Mouse (Mus musculus) neural tube, embryonic 10.5 days (tissue): ENCODE measurements around the gene Chrm3.

Source experiments
- DNase-seq: peaks from one replicate; pipeline ENCODE4 v3.0.0-alpha.2; 2017; ENCODE audit warnings: low spot score; ENCODE audit errors: extremely low spot score

Gene Chrm3

DNA sequence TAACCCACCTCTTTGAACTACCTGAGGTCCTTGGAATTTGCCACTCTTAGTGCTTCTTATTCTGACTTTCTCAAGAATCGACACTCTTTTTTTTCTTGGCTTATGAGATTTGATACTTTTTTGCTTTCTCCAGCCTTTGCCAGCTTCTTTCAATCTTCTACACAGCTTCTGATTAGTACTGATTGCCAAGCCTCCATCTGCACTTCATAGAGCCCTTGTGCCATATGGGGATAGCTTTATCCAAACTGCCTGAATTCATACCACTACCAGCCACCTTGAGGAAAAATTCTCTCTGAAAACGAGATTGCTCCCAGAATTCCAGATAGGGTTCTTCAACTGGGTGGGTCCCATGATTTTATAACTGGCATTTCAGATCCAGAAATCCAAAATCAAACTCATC lies 368.0 kb downstream of the Chrm3 start:
- no peak for DNase-seq

GRCm38 (mm10) chr13:9985648-9986047 lies 375.0 kb downstream of the Chrm3 start:
- no peak for DNase-seq

DNA sequence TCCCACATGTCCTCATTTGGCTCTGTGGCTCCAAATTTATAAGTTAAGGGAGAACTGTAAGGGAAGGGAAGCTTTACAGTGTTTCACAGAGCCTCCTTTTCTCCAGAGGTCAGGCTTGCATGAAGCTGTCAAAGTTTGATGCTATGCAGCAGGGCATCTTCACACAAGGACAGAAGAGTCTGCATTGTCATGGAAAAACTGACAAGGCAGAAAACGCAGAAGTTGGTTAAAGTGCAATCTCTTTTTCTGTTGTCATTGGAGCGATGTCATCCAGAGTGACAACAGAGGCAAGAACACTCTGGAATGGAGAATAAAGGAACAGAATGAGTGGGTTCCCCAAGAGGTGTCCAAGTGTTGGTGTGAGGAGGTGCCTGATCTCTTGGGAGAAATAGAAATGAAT lies 377.4 kb downstream of the Chrm3 start:
- no peak for DNase-seq

DNA sequence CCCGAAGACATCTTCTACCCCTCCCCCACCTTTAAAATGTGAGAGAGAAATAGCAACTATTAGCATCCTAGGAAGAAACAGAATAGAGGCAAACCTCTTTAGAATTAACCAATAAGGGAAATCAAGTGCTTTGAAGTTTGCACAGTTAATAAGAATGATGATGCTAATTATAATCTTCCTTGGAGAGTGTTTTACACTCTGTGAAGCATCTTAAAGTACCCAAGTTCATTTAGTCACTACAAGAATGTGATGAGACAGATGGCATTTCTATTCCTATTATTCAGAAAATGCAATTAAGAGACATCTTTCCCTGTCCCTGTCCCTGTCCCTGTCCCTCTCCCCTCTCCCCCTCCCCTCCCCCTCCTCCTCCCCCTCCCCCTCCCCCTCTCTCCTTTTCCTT lies 382.9 kb downstream of the Chrm3 start:
- DNase-seq, result no peak

DNA sequence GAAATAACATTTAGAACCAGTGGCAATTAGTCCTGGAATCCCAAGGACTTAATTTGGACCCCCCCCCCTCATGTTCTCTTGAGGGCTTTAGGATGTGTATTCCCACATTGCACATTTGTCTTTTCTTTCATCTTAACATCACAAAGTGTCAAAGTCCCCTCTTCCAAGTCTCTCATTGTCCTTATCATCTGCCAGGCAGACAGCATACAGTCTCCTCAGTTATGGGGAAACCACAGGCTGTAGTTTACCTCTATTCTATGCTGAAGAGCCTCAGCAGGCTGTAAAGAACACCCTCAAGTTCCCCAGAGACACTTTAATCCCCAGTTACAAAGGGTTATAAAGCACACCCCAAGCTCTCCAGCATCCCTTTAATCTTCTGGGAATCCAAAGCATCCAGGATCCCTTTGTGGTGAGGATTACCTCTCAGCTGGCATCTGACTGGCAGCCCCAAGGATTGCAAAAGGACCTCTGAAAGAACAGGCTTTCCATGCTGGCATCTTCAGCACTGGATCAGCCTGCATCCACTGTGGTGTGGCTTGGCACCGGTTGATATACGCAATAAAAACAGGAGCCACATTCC lies 386.8 kb downstream of the Chrm3 start:
- no peak for DNase-seq

DNA sequence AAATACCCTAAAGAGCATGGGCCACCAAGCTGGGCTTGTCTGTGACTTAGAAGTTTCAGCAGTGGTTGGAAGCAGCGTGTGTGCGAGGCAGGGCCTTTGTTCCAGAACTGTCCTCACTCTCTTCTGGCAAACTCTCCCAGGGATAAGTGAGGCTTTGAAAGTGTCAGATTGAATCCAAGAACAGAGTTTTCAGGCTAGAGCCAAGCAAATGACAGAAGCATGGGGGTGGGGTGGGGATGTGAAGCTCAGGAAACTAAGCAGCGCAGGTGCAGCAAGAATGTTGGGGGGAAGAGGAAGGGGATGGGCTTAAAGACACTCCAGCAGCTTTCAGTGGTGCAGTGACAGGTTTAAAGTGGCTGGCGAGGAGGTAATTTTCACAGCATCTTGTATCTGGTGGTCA lies 388.8 kb downstream of the Chrm3 start:
- DNase-seq, result no peak

DNA sequence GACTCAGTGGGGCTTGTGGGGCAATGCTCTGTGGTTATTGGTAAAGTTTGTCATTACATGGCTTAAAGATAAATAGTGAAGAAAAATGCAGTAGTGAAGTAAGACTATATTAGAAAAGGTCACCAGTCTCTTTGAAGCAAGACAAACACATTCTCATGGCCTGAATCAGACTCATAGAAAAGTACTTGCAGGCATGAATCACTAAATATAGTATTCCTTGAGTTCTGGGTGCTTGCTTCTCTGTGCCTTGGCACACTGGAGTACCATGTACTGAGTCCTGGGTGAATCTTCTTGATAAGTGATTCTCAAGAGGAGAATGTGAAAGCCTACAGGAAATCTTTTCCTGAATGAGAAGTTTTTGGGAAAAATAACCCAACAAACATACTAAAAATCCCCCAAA lies 408.0 kb downstream of the Chrm3 start:
- no peak for DNase-seq

- no peak for DNase-seq
These were observed 409.3 kb downstream of the Chrm3 start for GRCm38 (mm10) chr13:9951376-9951775.

- DNase-seq, result no peak
These were observed 411.6 kb downstream of the Chrm3 start for GRCm38 (mm10) chr13:9949091-9949490.

- DNase-seq, result no peak
These were observed 420.5 kb downstream of the Chrm3 start for GRCm38 (mm10) chr13:9940186-9940585.

DNA sequence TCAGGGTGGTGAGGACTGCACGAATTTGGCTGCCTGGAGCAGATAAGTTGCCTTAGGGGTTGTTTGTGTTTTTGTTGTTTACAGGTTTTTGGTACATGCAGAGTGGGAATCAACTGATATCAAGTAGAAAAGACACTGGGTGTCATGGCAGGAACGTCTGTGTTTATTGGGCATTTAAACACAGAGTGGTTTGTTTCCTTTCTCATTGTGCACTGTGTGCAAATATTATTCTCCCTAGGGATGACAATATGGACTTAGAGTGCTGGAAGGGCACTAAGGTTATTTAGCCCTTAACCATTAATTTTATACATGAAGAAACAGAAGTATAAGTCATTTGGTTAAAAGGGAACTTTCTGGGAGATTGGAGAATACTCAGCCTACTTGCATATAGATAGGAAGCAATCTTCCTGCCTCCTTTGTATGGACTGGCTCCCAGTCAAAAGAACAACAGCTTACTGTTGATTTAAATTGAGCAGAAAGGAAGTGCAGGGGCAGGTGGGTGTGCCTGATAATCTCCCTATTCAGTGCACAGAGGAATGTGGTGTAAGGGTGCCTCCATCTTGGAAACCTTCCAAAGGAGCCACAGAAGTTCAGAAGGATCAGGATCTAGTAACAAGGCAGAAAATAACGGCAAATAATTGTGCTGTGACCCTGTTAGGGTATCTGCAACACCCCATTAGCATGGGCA lies 421.7 kb downstream of the Chrm3 start:
- no peak for DNase-seq

DNA sequence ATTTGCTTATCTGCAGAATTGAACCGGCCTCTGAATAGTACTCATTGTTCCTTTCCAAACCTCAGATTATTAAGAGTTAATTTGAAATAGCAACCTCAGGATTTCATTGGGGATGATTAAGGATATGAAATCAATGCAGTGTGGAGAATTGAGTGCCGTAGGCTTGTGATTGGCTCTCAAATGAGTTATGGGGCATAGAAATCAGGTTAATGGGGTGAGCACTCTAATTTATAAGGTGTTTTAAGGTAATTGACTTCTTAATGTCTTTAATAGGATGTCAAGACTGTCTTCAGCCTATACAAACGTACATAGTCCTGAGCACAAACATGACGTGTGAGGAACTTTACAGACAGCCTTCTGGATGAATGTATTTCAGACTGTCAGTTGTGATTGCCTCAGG lies 427.9 kb downstream of the Chrm3 start:
- DNase-seq, result no peak

DNA sequence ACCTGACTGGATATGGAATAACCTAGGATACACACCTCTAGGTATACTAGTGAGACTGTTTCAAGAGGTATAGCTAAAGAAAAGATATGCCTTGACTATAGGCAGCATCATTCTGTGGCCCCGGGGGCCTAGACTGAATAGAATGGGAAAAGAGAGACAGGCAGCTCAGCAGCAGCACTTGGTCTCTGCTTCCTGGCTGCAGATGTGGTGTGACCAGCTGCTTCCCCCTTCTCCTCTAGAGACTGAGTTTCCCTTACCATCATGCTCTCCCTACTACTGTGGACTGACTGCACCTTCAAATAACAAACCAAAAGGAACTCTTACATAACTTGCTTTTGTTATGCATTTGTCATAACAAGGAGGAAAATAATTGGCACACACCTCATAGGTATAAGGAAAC lies 430.0 kb downstream of the Chrm3 start:
- DNase-seq, result no peak

DNA sequence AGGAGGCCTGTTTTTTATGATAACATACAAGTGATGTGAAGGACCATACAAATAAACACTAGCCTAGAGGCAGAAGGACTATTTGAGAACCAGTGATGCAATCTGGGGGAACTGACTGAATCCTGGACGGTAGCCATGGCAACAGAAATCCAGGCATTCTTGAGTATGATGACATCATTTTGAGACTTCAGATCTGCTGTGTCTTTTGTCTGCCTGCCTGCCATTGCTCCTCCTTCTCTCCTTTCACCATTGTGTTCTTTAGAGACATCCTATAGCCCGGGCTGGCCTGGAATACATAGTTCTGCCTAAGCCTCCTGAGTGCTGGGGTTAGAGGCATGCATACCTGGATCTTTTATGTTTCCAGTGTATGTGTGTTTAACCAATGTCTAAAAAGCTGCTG lies 430.7 kb downstream of the Chrm3 start:
- no peak for DNase-seq

DNA sequence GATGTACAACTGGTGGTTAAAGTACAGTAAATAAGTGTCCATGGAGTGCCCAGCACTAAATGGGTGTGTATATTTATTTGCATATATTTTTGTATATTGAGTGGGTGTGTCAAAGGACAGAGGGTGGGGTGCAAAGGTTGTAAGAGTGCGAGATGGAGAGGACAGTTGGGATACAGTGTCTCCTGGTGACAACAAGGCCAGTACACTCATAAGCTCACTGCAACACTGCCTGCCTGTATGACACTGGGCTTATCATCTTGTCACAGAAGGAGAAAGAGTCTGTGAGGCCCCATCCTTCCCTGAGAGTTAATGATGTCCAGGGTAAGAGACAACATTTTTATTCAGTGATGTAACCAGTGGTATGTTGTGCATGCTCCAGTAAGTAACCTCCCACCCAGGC lies 439.5 kb downstream of the Chrm3 start:
- DNase-seq, result no peak

- DNase-seq, result no peak
These were observed 447.9 kb downstream of the Chrm3 start for GRCm38 (mm10) chr13:9912697-9913096.

GRCm38 (mm10) chr13:9908707-9909106 lies 451.9 kb downstream of the Chrm3 start:
- DNase-seq, result no peak

- no peak for DNase-seq
These were observed 453.4 kb downstream of the Chrm3 start for GRCm38 (mm10) chr13:9907202-9907601.

DNA sequence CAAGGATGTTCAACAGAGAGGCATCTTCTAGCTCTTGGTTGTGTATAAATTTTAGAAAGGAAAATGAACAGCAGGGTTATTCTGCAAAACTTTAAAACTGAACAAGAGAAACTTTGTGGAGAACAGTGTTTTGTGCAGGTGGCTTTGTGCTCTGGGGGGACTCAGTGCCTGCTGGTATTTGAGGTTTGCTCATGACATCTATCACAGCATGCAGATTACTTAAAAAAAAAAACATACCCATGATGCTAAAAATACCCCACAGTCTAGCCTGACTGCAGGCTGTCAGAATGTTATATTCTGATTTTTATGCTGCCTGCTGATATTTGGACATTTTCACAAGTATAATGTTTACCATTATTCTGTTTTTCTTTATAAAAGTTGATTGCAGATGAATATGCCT lies 456.2 kb downstream of the Chrm3 start:
- no peak for DNase-seq

GRCm38 (mm10) chr13:9900653-9901385 lies 459.8 kb downstream of the Chrm3 start:
- DNase-seq, result no peak

GRCm38 (mm10) chr13:9898664-9899369 lies 461.8 kb downstream of the Chrm3 start:
- no peak for DNase-seq

DNA sequence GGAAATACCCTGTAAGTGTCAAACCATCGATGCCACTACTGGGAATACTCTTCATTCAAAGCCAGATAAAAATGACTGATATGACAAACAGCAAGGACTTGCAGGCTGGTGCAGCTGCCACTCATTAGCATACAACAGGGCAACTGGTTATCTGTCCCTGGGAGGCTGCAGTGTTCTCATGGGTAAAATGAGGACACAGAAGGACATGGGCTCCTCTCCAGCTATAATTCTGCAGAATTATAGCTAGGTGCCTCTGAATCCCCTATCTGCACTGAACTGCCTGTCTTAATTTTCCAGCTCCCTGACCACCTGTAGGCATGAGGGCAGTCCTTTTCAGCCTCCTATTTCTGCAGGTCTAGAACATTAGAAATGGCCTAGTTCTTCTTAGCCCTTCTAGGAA lies 463.4 kb downstream of the Chrm3 start:
- no peak for DNase-seq
